Mouse (Mus musculus) T-helper 1 cell (primary cell): ENCODE data around the gene Azi2.

Experiments
- in situ Hi-C: fragments of 300-600 bp; cut with MboI, MseI; formaldehyde crosslinking; loops from one replicate; pipeline ENCODE4 v1.15.1; 2025; ENCODE audit warnings: high pct_unique_total_duplicates

Azi2 gene

GRCm38 (mm10) chr9:118040218-118041021 lies at the start of gene Azi2:
Azi2 (plus strand) TSS chr9:118040499.
- in situ Hi-C loops, result loop anchor here (5.0 kb wide), 1 partner anchor 457 kb away; no protein-coding TSS in a partner anchor

- in situ Hi-C loops, result no loop called here
Observed at GRCm38 (mm10) chr9:117996631-117997030, 43.7 kb upstream of the Azi2 start.

- in situ Hi-C loops, result no loop called here
Observed at GRCm38 (mm10) chr9:118001488-118001887, 38.8 kb upstream of the Azi2 start.

GRCm38 (mm10) chr9:118003218-118003886 lies 36.9 kb upstream of the Azi2 start:
- in situ Hi-C loops, result no loop called here

GRCm38 (mm10) chr9:118003937-118004336 lies 36.4 kb upstream of the Azi2 start:
- in situ Hi-C loops, result no loop called here

- in situ Hi-C loops, result no loop called here
Observed at GRCm38 (mm10) chr9:118012928-118013327, 27.4 kb upstream of the Azi2 start.

GRCm38 (mm10) chr9:118024966-118025365 lies 15.3 kb upstream of the Azi2 start:
- in situ Hi-C loops, result no loop called here

- in situ Hi-C loops, result no loop called here
Observed at GRCm38 (mm10) chr9:118029490-118029889, 10.8 kb upstream of the Azi2 start.

GRCm38 (mm10) chr9:118030252-118030651 lies 10.0 kb upstream of the Azi2 start:
- in situ Hi-C loops, result no loop called here

- in situ Hi-C loops, result no loop called here
Observed at GRCm38 (mm10) chr9:118031694-118032093, 8.6 kb upstream of the Azi2 start.

- in situ Hi-C loops, result no loop called here
Observed at GRCm38 (mm10) chr9:118034990-118035389, 5.3 kb upstream of the Azi2 start.

- in situ Hi-C loops, result loop anchor here (5.0 kb wide), 1 partner anchor 456 kb away; no protein-coding TSS in a partner anchor
Observed at GRCm38 (mm10) chr9:118041022-118041400, 712 bp downstream of the Azi2 start.

GRCm38 (mm10) chr9:118041646-118042045 lies 1.3 kb downstream of the Azi2 start:
- in situ Hi-C loops, result loop anchor here (5.0 kb wide), 1 partner anchor 456 kb away; no protein-coding TSS in a partner anchor

GRCm38 (mm10) chr9:118042738-118043137 lies 2.4 kb downstream of the Azi2 start:
- in situ Hi-C loops, result loop anchor here (5.0 kb wide), 1 partner anchor 455 kb away; no protein-coding TSS in a partner anchor

GRCm38 (mm10) chr9:118043581-118043980 lies 3.3 kb downstream of the Azi2 start:
- in situ Hi-C loops, result loop anchor here (5.0 kb wide), 1 partner anchor 454 kb away; no protein-coding TSS in a partner anchor

GRCm38 (mm10) chr9:118045011-118045533 lies 4.8 kb downstream of the Azi2 start:
- in situ Hi-C loops, result no loop called here

- in situ Hi-C loops, result no loop called here
Observed at GRCm38 (mm10) chr9:118053286-118053685, 13.0 kb downstream of the Azi2 start.

GRCm38 (mm10) chr9:118059101-118059500 lies 18.8 kb downstream of the Azi2 start:
- in situ Hi-C loops, result no loop called here

- in situ Hi-C loops, result no loop called here
Observed at GRCm38 (mm10) chr9:118070442-118070841, 30.1 kb downstream of the Azi2 start.

GRCm38 (mm10) chr9:118071337-118071736 lies 31.0 kb downstream of the Azi2 start:
- in situ Hi-C loops, result no loop called here

- in situ Hi-C loops, result no loop called here
Observed at GRCm38 (mm10) chr9:118072101-118072500, 31.8 kb downstream of the Azi2 start.

- in situ Hi-C loops, result no loop called here
Observed at GRCm38 (mm10) chr9:118073358-118073757, 33.1 kb downstream of the Azi2 start.
